Comparison of ENCODE assay signal across 7 mouse cellular contexts in the genomic region with DNA sequence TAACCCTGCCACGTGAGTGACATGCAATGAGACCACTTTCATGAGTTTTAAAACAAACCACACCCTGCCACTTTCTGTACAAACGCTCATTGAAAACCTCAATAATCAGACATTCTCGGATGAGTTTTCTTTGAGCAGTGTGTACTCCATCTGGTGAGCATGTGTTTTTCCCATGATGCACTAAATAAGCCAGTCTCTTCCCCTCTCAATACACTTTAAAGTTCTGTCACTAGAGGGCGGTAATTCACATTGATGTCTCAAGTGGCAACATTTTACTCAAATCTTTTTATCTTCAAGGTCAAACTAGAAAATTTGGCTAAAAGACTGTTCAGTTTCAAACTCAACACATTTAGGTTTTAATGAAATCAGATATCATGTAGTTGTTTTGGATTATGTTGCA.
DNase-seq lines count a peak whose midpoint lies in the region; ATAC-seq and TF ChIP-seq lines count a peak whose summit lies in the region.

No protein-coding gene starts in this region.

- TF ChIP-seq CTCF in intestine, postnatal 0 days (IDR thresholded peaks at IDR 0.05; ENCODE audit: low read depth): peak; percentile 65

- ATAC-seq in intestine, postnatal 0 days: no peak
- no peak for ATAC-seq in intestine, embryonic 15.5 days
- peak; percentile 64; the same call in 1 of the 2 replicates for ATAC-seq in forebrain, embryonic 15.5 days (replicated peaks)
- no peak for ATAC-seq in midbrain, embryonic 15.5 days (replicated peaks)

- no peaks in the 10 kb centered on the region for H3K9me3 ChIP-seq in intestine, postnatal 0 days (ENCODE audit: control insufficient read depth)
- no peaks in the 10 kb centered on the region for H3K9me3 ChIP-seq in intestine, embryonic 15.5 days
- no peaks in the 10 kb centered on the region for H3K9me3 ChIP-seq in forebrain, embryonic 15.5 days
- H3K9me3 ChIP-seq in midbrain, embryonic 15.5 days: no peaks in the 10 kb centered on the region

- 37% methylated on average over 4 of the region's 4 CpGs for WGBS in intestine, postnatal 0 days
- 37% methylated on average over 4 of the region's 4 CpGs for WGBS in intestine, embryonic 15.5 days
- WGBS in forebrain, embryonic 15.5 days: 37% methylated on average over 4 of the region's 4 CpGs
- 49% methylated on average over 4 of the region's 4 CpGs for WGBS in midbrain, embryonic 15.5 days

- H3K4me3 ChIP-seq in intestine, postnatal 0 days (ENCODE audit: low read depth, low read length): no peak overlapping the region
- H3K4me3 ChIP-seq in intestine, embryonic 15.5 days (replicated peaks): no peak overlapping the region
- H3K4me3 ChIP-seq in forebrain, embryonic 15.5 days: no peak overlapping the region
- H3K4me3 ChIP-seq in midbrain, embryonic 15.5 days: no peak overlapping the region

- no peaks in the 10 kb centered on the region for H3K4me1 ChIP-seq in intestine, postnatal 0 days (replicated peaks; ENCODE audit: control insufficient read depth, insufficient read depth, low read length)
- no peaks in the 10 kb centered on the region for H3K4me1 ChIP-seq in intestine, embryonic 15.5 days (replicated peaks)
- peaks cover 5% of the 10 kb centered on the region; the same call in 1 of the 2 replicates for H3K4me1 ChIP-seq in forebrain, embryonic 15.5 days
- H3K4me1 ChIP-seq in midbrain, embryonic 15.5 days: no peaks in the 10 kb centered on the region

- peak; percentile 64 for DNase-seq in 416B (ENCODE audit: low read depth)
- DNase-seq in MEL-GATA-1-ER (ENCODE audit: extremely low read depth, low read depth): peak; percentile 28
- DNase-seq in adrenal gland, adult 18-20 months (ENCODE audit: low spot score in 2 of 2): no peak

- no peak overlapping the region for H3K4me2 ChIP-seq in intestine, postnatal 0 days (replicated peaks; ENCODE audit: low read depth)
- H3K4me2 ChIP-seq in intestine, embryonic 15.5 days (replicated peaks): no peak overlapping the region
- H3K4me2 ChIP-seq in forebrain, embryonic 15.5 days (replicated peaks): no peak overlapping the region
- H3K4me2 ChIP-seq in midbrain, embryonic 15.5 days: no peak overlapping the region

- H3K27me3 ChIP-seq in intestine, postnatal 0 days (replicated peaks; ENCODE audit: control insufficient read depth, insufficient read depth, low read length): no peaks in the 10 kb centered on the region
- H3K27me3 ChIP-seq in intestine, embryonic 15.5 days (replicated peaks): no peaks in the 10 kb centered on the region
- no peaks in the 10 kb centered on the region for H3K27me3 ChIP-seq in forebrain, embryonic 15.5 days
- no peaks in the 10 kb centered on the region for H3K27me3 ChIP-seq in midbrain, embryonic 15.5 days (replicated peaks)

- H3K36me3 ChIP-seq in intestine, postnatal 0 days (ENCODE audit: control insufficient read depth, insufficient read depth): no peaks in the 10 kb centered on the region
- H3K36me3 ChIP-seq in intestine, embryonic 15.5 days: no peaks in the 10 kb centered on the region
- H3K36me3 ChIP-seq in forebrain, embryonic 15.5 days: no peaks in the 10 kb centered on the region
- no peaks in the 10 kb centered on the region for H3K36me3 ChIP-seq in midbrain, embryonic 15.5 days (replicated peaks)

- H3K9ac ChIP-seq in intestine, postnatal 0 days (ENCODE audit: low read depth, low read length): no peak overlapping the region
- no peak overlapping the region for H3K9ac ChIP-seq in intestine, embryonic 15.5 days
- H3K9ac ChIP-seq in forebrain, embryonic 15.5 days (replicated peaks): no peak overlapping the region
- no peak overlapping the region for H3K9ac ChIP-seq in midbrain, embryonic 15.5 days

- H3K27ac ChIP-seq in intestine, postnatal 0 days (ENCODE audit: low read depth, low read length): no peak overlapping the region
- no peak overlapping the region for H3K27ac ChIP-seq in intestine, embryonic 15.5 days
- H3K27ac ChIP-seq in forebrain, embryonic 15.5 days (replicated peaks): no peak overlapping the region
- no peak overlapping the region for H3K27ac ChIP-seq in midbrain, embryonic 15.5 days

Comparison
In these comparisons a context has a peak if more than half of its experiments do, and no peak if none do; other contexts are left out.
1. DNase-seq: peak in 416B (single experiment) and MEL-GATA-1-ER (single experiment); none in adrenal gland, adult 18-20 months (0 of 2).